Mouse (Mus musculus): Measurements from ENCODE around the gene Derl2.

The Derl2 gene

GRCm38 (mm10) chr11:71019201-71020068 is at the start of gene Derl2, which contains the start of gene Mis12:
Gene Derl2 (minus strand): TSS chr11:71019841.
Gene Mis12 (plus strand): TSS chr11:71019611.
- peak; percentile 97 to 98 for DNase-seq

GRCm38 (mm10) chr11:71052554-71052953 is 32.9 kb upstream of the Derl2 start:
- peak in 1 of 2 experiments; percentile 6 for DNase-seq

- no peak for DNase-seq
Observed at GRCm38 (mm10) chr11:71039526-71040298, 20.1 kb upstream of the Derl2 start.

GRCm38 (mm10) chr11:71033163-71033761 is 13.6 kb upstream of the Derl2 start, which contains the start of gene 6330403K07Rik:
Gene 6330403K07Rik (minus strand): TSS chr11:71033513.
- DNase-seq: peak; percentile 16 to 17

GRCm38 (mm10) chr11:71032491-71033162 is 13.0 kb upstream of the Derl2 start:
- peak in 1 of 2 experiments; percentile 5 for DNase-seq

GRCm38 (mm10) chr11:71032070-71032469 is 12.4 kb upstream of the Derl2 start:
- no peak for DNase-seq

GRCm38 (mm10) chr11:71029403-71030118 is 9.9 kb upstream of the Derl2 start:
- DNase-seq: no peak

GRCm38 (mm10) chr11:71028280-71028679 is 8.6 kb upstream of the Derl2 start:
- no peak for DNase-seq

GRCm38 (mm10) chr11:71018416-71019200 is 1.0 kb downstream of the Derl2 start:
- no peak for DNase-seq

- no peak for DNase-seq
Observed at GRCm38 (mm10) chr11:71017051-71017450, 2.6 kb downstream of the Derl2 start.

- DNase-seq: no peak
Observed at GRCm38 (mm10) chr11:71012743-71013142, 6.9 kb downstream of the Derl2 start.

- no peak for DNase-seq
Observed at GRCm38 (mm10) chr11:71008321-71008720, 11.3 kb downstream of the Derl2 start.

- DNase-seq: no peak
Observed at GRCm38 (mm10) chr11:71007831-71008230, 11.8 kb downstream of the Derl2 start.

- no peak for DNase-seq
Observed at GRCm38 (mm10) chr11:71007026-71007425, 12.6 kb downstream of the Derl2 start.

- no peak for DNase-seq
Observed at GRCm38 (mm10) chr11:71005046-71005445, 14.6 kb downstream of the Derl2 start.

- DNase-seq: peak; percentile 97 to 99
Observed at GRCm38 (mm10) chr11:71004316-71004773, 15.3 kb downstream of the Derl2 start, which contains the start of gene Dhx33. Gene Dhx33 (minus strand): TSS chr11:71004437.

GRCm38 (mm10) chr11:71003611-71004315 is 15.9 kb downstream of the Derl2 start:
- no peak for DNase-seq

GRCm38 (mm10) chr11:71001167-71001566 is 18.5 kb downstream of the Derl2 start:
- no peak for DNase-seq

GRCm38 (mm10) chr11:70982557-70983228 is 36.9 kb downstream of the Derl2 start, which contains the start of gene C1qbp:
Gene C1qbp (minus strand): TSS chr11:70983026.
- DNase-seq: peak; percentile 94 to 96
